Mouse (Mus musculus) hindbrain, embryonic 11.5 days (tissue): ENCODE data around the gene Dppa3. TPM values are rescaled to one million over a fixed set of nuclear protein-coding genes. Genes with fewer than 3 reads are reported as not detected.

Experiments used
- ATAC-seq: fragments of 200-750 bp; cut with Nextera tagmentation; 2 replicates; pipeline ENCODE4 v1.8.0; 2017; ENCODE audit warnings: mild to moderate bottlenecking, moderate TSS enrichment, moderate library complexity; ENCODE audit not compliant: low FRiP score
- DNase-seq: peaks from one replicate; pipeline ENCODE4 v3.0.0-alpha.2; 2015; ENCODE audit warnings: low spot score
- H3K27ac ChIP-seq: fragments of 300-500 bp; sonication (generic); 2 replicates; pipeline ENCODE4 v1.5.1; 2014; ENCODE audit warnings: mild to moderate bottlenecking, low read depth, low read length
- H3K27me3 ChIP-seq: fragments of 300-500 bp; sonication (generic); 2 replicates; pipeline ENCODE4 v1.6.1; 2014; ENCODE audit warnings: mild to moderate bottlenecking, low read length, moderate library complexity, mixed read lengths; ENCODE audit not compliant: control insufficient read depth, insufficient read depth
- H3K36me3 ChIP-seq: fragments of 300-500 bp; sonication (generic); 2 replicates; pipeline ENCODE4 v1.6.1; 2014; ENCODE audit warnings: mild to moderate bottlenecking, low read length, moderate library complexity, mixed read lengths; ENCODE audit not compliant: control insufficient read depth, insufficient read depth
- H3K4me1 ChIP-seq: fragments of 300-500 bp; sonication (generic); replicated peaks from 2 replicates; pipeline ENCODE4 v1.6.1; 2014; ENCODE audit warnings: low read length, mixed read lengths; ENCODE audit not compliant: control insufficient read depth, insufficient read depth
- H3K4me2 ChIP-seq: fragments of 300-500 bp; sonication (generic); replicated peaks from 2 replicates; pipeline ENCODE4 v1.6.1; 2014; ENCODE audit warnings: mild to moderate bottlenecking, low read depth, low read length
- H3K4me3 ChIP-seq: fragments of 300-500 bp; sonication (generic); 2 replicates; pipeline ENCODE4 v1.5.1; 2014; ENCODE audit warnings: low read depth, low read length
- H3K9ac ChIP-seq: fragments of 300-500 bp; sonication (generic); 2 replicates; pipeline ENCODE4 v1.6.1; 2014; ENCODE audit warnings: low read depth, low read length
- H3K9me3 ChIP-seq: fragments of 300-500 bp; sonication (generic); 2 replicates; pipeline ENCODE4 v1.6.1; 2016; ENCODE audit warnings: low read length; ENCODE audit not compliant: control insufficient read depth
- WGBS: fragments of 180-500 bp; shearing (Covaris S2); extraction: QIAGEN DNeasy Blood & Tissue Kit; methylation state at CpG from one replicate; pipeline ENCODE4 v1.1.7; 2014; 5-methylcytosine and 5-hydroxymethylcytosine counted together
- polyA plus RNA-seq: library from polyadenylated mRNA; unstranded; fragments of >200 nt; fragmentation: Nextera tagmentation; extraction: Ambion mirVana; gene quantifications from 2 replicates; pipeline ENCODE4 v1.2.1, GENCODE M21; 2014

The Dppa3 gene
- polyA plus RNA-seq, 1 experiment from 2014 or later, result not detected

DNA sequence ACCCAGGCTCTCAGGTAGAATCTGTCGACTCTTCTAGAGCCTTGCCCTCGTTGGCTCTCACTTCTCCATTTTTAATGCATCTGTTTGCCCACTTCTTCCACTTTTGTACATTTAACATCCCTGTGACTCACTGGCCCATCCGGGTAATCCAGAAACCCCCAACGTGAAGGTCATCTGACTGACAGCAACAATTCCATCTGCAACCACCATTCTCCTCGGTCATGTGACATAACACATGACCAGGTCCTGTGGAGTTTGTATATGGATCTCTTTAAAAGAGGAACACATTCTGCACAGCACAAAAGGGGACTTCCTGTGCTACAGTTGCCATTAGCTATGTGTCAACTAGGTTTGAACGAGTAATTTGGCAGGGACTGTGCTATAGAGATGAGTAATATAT lies 28.1 kb downstream of the Dppa3 start:
- no peaks in the 10 kb centered on the region for H3K4me1 ChIP-seq
- 81% methylated on average over 6 of the region's 6 CpGs for WGBS
- no peak overlapping the region for H3K9ac ChIP-seq
- DNase-seq (no peak), ATAC-seq (no peak)
- H3K36me3 ChIP-seq, result no peaks in the 10 kb centered on the region
- H3K4me3 ChIP-seq, result no peak overlapping the region
- no peaks in the 10 kb centered on the region for H3K27me3 ChIP-seq
- no peak overlapping the region for H3K4me2 ChIP-seq
- no peak overlapping the region for H3K27ac ChIP-seq
- H3K9me3 ChIP-seq, result no peaks in the 10 kb centered on the region

DNA sequence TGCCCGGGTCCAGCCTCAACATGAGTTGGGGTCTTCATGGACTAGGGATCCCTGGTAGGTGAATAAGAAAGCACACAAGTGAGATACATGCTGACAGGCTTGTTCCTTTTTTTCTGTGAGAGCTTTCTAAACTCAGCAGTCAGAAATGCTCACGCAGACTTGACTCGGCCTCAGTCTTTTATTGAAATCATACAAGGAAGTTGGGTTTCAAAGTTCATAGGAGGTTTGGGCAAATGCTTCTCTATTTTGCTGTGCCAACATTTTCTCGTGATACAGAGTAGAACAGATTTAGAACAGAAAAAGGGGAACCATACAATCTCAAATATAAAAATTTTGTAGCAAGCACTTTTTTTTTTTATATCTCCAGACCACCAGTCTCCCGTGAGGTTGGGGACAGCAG lies 31.4 kb downstream of the Dppa3 start:
- Histone ChIP-seq H3K27ac (no peak overlapping the region), H3K4me2 (no peak overlapping the region), H3K27me3 (0 out of 2 replicates have a peak, but pooled peaks cover 2% of the 10 kb centered on the region), H3K9ac (no peak overlapping the region), H3K4me1 (no peaks in the 10 kb centered on the region), H3K9me3 (no peaks in the 10 kb centered on the region), H3K4me3 (no peak overlapping the region), H3K36me3 (no peaks in the 10 kb centered on the region)
- 89% methylated on average over 5 of the region's 5 CpGs for WGBS
- DNase-seq (no peak), ATAC-seq (no peak)

DNA sequence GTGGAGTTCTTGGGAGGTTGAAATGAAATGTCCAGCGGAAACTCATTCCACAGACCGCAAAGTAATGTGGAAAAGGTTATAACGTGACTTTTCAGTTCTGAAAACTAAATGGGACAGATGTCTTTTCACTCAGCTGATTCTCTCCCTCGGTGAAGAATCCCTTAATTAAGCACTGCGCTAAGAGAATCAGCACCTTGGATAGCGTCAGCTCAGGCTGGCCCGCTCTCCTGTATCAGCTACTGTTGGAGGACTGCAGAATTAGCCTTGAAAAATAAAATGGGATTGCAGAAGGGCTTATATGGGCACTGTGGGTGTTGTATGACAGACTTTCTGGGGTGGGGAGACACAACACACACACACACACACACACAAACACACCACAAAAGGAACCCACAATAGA lies 33.4 kb downstream of the Dppa3 start:
- H3K4me1 ChIP-seq, result no peaks in the 10 kb centered on the region
- H3K27me3 ChIP-seq, result 0 out of 2 replicates have a peak, but pooled peaks cover 2% of the 10 kb centered on the region
- no peaks in the 10 kb centered on the region for H3K36me3 ChIP-seq
- no peak overlapping the region for H3K4me3 ChIP-seq
- H3K9me3 ChIP-seq, result no peaks in the 10 kb centered on the region
- WGBS, result 22% methylated on average over 7 of the region's 7 CpGs
- H3K9ac ChIP-seq, result no peak overlapping the region
- H3K4me2 ChIP-seq, result no peak overlapping the region
- no peak overlapping the region for H3K27ac ChIP-seq
- ATAC-seq, result no peak
- peak; percentile 54 for DNase-seq

DNA sequence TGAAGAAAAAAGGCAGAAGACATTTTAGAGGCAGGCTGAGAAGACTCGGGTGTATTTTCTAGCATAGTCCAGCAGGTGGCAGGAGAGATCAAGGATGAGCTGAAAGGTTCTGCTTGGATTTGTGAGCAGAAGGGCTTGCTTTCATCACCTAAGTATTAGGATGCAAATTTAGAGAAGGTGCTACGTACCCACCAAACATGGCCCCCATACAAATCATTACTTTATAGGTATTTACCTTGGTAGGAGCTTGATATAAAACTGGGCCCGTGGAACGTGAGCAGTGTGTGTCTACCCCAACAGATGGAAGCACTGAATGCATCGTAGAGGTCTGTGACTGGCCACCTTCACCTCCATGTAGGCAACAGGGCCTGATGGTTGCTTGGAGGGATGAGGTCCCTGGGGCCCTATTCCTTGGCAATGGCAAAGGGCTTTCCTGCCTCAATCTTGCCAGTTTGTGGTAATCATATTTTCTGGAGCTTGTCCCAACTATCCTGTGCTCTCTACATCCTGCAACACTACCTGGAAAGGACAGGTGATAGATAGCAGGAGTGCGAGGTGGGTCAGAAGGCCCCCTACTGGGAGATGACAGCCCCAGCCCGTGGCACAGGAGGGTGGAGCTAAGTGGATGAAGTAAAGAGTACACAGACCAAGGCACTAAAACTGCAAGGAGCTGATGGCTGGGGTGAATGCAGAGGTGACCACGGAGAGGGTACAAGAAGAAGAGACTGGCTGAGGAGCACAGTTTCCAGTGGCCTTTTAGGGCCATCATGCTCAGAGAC lies 34.6 kb downstream of the Dppa3 start:
- no peak overlapping the region for H3K4me3 ChIP-seq
- 0 out of 2 replicates have a peak, but pooled peaks cover 2% of the 10 kb centered on the region for H3K27me3 ChIP-seq
- ATAC-seq (peak; percentile 55), DNase-seq (peak; percentile 77)
- no peaks in the 10 kb centered on the region for H3K36me3 ChIP-seq
- no peak overlapping the region for H3K9ac ChIP-seq
- 44% methylated on average over 8 of the region's 8 CpGs for WGBS
- no peaks in the 10 kb centered on the region for H3K9me3 ChIP-seq
- no peak overlapping the region for H3K27ac ChIP-seq
- no peaks in the 10 kb centered on the region for H3K4me1 ChIP-seq
- no peak overlapping the region for H3K4me2 ChIP-seq

DNA sequence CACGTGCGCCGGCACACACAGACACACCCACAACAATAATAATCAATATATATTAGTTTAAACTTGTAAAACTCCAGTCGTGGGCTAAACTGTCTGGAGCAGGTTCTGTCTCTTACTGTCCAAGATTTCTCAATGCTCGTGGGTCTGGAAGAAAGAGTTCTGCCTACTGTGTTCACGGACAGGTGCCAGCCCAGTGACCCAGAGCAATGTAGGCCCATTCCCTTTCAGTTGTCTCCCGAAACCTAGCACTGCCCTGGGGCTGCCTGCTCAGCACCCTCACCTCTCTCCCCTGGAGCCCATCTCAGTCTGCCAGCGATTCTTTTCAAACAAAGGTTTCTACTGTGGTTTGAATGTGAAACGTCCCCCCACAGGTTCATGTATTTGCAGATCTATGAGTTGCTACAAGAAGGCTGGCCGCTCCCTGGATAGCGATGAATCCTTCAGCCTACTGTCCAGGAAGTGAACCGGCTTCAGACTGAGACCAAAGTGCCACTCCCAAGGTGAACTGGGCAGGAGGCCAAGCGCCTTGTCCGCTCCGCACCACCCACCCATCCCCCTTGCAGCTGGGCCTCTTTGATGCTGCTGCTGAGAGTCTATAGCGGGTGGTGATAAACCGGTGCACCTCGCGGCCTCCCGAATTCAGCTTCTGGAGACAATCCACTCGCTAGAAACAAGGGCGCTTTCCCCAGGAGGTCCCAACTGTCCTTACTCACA lies 36.5 kb downstream of the Dppa3 start:
- Histone ChIP-seq H3K4me3 (no peak overlapping the region), H3K27ac (no peak overlapping the region), H3K9me3 (no peaks in the 10 kb centered on the region), H3K27me3 (0 out of 2 replicates have a peak, but pooled peaks cover 2% of the 10 kb centered on the region), H3K4me2 (no peak overlapping the region), H3K4me1 (no peaks in the 10 kb centered on the region), H3K9ac (no peak overlapping the region), H3K36me3 (no peaks in the 10 kb centered on the region)
- DNase-seq (no peak), ATAC-seq (no peak)
- WGBS, result 36% methylated on average over 22 of the region's 22 CpGs

DNA sequence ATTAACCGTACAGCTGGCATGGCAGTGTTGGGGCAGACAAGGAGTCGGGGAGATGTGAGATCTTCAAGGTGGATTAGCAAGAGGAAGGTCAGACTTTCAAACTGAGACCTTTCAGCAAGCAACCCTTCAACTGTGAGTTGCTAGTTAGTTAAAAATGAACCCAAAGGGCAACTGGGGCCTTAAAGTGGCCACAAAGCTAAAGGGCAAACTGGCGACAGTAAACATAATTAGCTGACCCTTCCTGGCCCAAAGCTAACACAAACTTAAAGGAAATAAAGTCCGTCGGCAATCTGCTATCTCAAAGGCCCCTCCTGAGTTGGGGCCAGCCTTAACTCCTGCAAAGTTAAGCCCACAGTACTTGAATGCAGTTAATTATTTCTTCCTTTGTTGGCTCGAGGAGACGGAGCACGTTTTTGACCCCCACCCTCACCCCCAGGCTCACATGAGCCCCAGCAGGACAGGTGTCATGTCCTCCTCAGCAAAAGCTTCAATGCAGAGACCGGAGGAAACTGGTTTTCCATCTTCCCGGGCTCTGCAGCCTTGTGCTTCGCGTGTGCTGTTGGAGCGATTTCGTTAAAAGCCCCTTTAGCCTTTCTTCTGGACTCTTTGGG lies 37.5 kb downstream of the Dppa3 start:
- Histone ChIP-seq H3K4me1 (no peaks in the 10 kb centered on the region), H3K36me3 (no peaks in the 10 kb centered on the region), H3K27ac (no peak overlapping the region), H3K4me3 (no peak overlapping the region), H3K27me3 (0 out of 2 replicates have a peak, but pooled peaks cover 2% of the 10 kb centered on the region), H3K9ac (no peak overlapping the region), H3K9me3 (no peaks in the 10 kb centered on the region), H3K4me2 (no peak overlapping the region)
- ATAC-seq, result no peak
- DNase-seq, result no peak
- WGBS, result 48% methylated on average over 14 of the region's 14 CpGs

DNA sequence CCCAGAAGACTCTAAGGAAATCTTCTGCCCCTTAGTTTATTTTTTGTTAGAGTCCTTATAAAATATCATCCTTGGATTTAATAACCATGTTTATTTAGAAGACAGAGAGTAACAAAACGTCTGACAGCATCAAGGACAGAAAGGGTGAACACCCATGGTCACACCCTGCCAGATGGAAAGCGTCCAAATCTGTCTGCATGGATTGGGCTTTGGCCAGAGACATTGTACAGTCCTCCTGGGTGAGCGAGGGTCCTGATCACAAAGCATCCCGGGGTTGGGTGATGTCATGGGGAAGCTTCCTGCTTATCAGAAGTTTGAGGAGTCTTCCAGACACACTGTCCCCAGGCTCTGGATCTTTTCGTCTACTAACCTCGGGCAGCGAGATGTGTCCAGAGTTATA lies 39.7 kb downstream of the Dppa3 start:
- WGBS, result 82% methylated on average over 7 of the region's 7 CpGs
- no peak overlapping the region for H3K9ac ChIP-seq
- DNase-seq, result no peak

DNA sequence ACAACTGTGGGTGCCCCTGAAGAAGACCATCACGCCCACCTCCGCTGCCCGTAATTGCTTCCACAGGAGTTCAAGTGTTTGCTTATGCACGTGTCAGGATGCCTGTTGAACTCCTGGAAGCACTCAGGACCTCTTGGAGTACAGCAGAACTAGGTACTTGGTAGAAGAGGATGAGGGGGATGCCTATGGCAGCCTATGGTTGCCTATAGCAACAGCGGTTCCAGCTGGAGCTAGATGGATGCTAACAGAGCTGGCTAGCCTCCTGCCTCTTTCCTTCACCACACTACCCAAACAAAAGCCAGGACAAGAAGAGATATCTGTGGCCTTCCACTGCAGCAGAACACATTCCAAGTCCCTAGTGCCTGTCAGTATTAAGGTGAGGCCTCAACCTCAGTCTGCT lies 41.5 kb downstream of the Dppa3 start:
- Histone ChIP-seq H3K4me2 (no peak overlapping the region), H3K9me3 (no peaks in the 10 kb centered on the region), H3K9ac (no peak overlapping the region), H3K27me3 (no peaks in the 10 kb centered on the region), H3K27ac (no peak overlapping the region), H3K4me3 (no peak overlapping the region), H3K4me1 (no peaks in the 10 kb centered on the region), H3K36me3 (no peaks in the 10 kb centered on the region)
- DNase-seq, result no peak
- no peak for ATAC-seq
- WGBS, result 70% methylated on average over 5 of the region's 5 CpGs

More for the DNA sequence above, 39.7 kb downstream of the Dppa3 start:
- Histone ChIP-seq H3K4me3 (no peak overlapping the region), H3K27me3 (0 out of 2 replicates have a peak, but pooled peaks cover 2% of the 10 kb centered on the region), H3K4me1 (no peaks in the 10 kb centered on the region), H3K36me3 (no peaks in the 10 kb centered on the region), H3K27ac (no peak overlapping the region), H3K9me3 (no peaks in the 10 kb centered on the region), H3K4me2 (no peak overlapping the region)
- ATAC-seq, result no peak
